Mouse (Mus musculus) intestine, embryonic 16.5 days (tissue): ENCODE results near the gene Olfr836. TPM values are rescaled to one million over a fixed set of nuclear protein-coding genes. Genes with fewer than 3 reads are reported as not detected.
"Not testable (repeated sequence)": the region's sequence is repeated elsewhere in the genome, so short reads cannot be mapped to it uniquely, and the experiment has no call there.

Experiments
- ATAC-seq: fragments of 200-750 bp; cut with Nextera tagmentation; 2 replicates; pipeline ENCODE4 v1.8.0; 2017; ENCODE audit warnings: moderate TSS enrichment, moderate library complexity
- H3K27ac ChIP-seq: fragments of 300-500 bp; sonication (generic); 2 replicates; pipeline ENCODE4 v1.5.1; 2014; ENCODE audit warnings: mild to moderate bottlenecking, low read length
- H3K27me3 ChIP-seq: fragments of 300-500 bp; sonication (generic); replicated peaks from 2 replicates; pipeline ENCODE4 v1.6.1; 2014; ENCODE audit warnings: low read length, control low read depth, mixed read lengths; ENCODE audit not compliant: control insufficient read depth, insufficient read depth
- H3K36me3 ChIP-seq: fragments of 300-500 bp; sonication (generic); 2 replicates; pipeline ENCODE4 v1.6.1; 2014; ENCODE audit warnings: low read length, control low read depth; ENCODE audit not compliant: control insufficient read depth, insufficient read depth
- H3K4me1 ChIP-seq: fragments of 300-500 bp; sonication (generic); 2 replicates; pipeline ENCODE4 v1.6.1; 2014; ENCODE audit warnings: low read length, control low read depth, mixed read lengths; ENCODE audit not compliant: control insufficient read depth, insufficient read depth
- H3K4me2 ChIP-seq: fragments of 300-500 bp; sonication (generic); 2 replicates; pipeline ENCODE4 v1.6.1; 2014; ENCODE audit warnings: low read depth, low read length, control low read depth
- H3K4me3 ChIP-seq: fragments of 300-500 bp; sonication (generic); 2 replicates; pipeline ENCODE4 v1.5.1; 2014; ENCODE audit warnings: mild to moderate bottlenecking, low read length
- H3K9ac ChIP-seq: fragments of 300-500 bp; sonication (generic); 2 replicates; pipeline ENCODE4 v1.6.1; 2014; ENCODE audit warnings: low read depth, low read length
- H3K9me3 ChIP-seq: fragments of 300-500 bp; sonication (generic); 2 replicates; pipeline ENCODE4 v1.6.1; 2016; ENCODE audit warnings: low read length, control low read depth; ENCODE audit not compliant: control insufficient read depth
- WGBS: fragments of 180-500 bp; shearing (Covaris S2); extraction: QIAGEN DNeasy Blood & Tissue Kit; methylation state at CpG from one replicate; pipeline ENCODE4 v1.1.7; 2014; 5-methylcytosine and 5-hydroxymethylcytosine counted together
- polyA plus RNA-seq: library from polyadenylated mRNA; unstranded; fragments of >200 nt; fragmentation: Nextera tagmentation; extraction: Ambion mirVana; gene quantifications from 2 replicates; pipeline ENCODE4 v1.2.1, GENCODE M21; 2015

The Olfr836 gene
- not detected in 2 replicates for polyA plus RNA-seq

DNA sequence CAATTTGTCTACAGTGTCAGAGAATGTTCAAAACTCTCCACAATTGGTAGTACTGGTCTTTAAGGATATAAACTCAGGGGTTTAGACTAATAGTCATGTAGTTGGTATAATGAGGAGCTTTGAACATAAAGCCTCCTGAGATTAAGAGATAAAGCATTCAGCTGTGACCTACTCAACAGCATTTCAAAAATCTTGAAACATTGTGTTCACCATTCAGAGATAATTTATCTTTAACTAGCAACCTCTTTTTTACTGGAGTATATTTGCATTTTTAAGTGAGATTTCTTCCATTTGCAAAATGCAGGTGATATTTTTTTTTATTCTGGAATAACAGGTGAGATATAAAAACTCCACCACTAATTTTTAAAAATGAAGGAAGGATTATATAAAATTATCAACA is at the start of gene Olfr836:
Olfr836 (plus strand) TSS at position 301 of the 400 bp plus-strand sequence.
- Histone ChIP-seq H3K27me3 (no peaks in the 10 kb centered on the region), H3K36me3 (no peaks in the 10 kb centered on the region), H3K27ac (no peak within 1 kb of the TSS), H3K4me1 (no peaks in the 10 kb centered on the region), H3K4me3 (no peak within 1 kb of the TSS), H3K9me3 (no peaks in the 10 kb centered on the region), H3K4me2 (no peak within 1 kb of the TSS), H3K9ac (no peak within 1 kb of the TSS)
- no peak for ATAC-seq

DNA sequence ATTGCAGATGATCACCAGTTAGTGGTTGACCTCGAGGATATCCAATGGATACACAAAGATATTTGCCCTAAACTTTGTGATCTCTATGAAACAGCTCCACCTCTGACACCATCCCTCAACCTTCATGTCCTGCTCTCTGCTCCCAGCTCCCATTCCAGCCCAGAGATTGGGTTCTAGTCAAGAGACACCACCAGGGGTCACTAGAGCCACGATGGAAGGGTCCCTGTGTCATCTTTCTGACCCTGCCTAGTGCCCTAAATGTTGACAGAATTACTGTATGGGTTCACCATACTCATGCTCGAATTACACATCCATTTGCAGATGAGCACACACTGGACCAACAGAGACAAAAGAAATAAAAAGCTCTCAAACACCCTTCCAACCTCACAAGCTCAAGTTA is 35.2 kb upstream of the Olfr836 start:
- 29% methylated on average over 3 of the region's 3 CpGs for WGBS
- H3K9ac ChIP-seq: no peak overlapping the region
- no peaks in the 10 kb centered on the region for H3K36me3 ChIP-seq
- no peak overlapping the region for H3K4me3 ChIP-seq
- ATAC-seq: no peak
- no peak overlapping the region for H3K4me2 ChIP-seq
- H3K9me3 ChIP-seq: no peaks in the 10 kb centered on the region; the same call in 1 of the 2 replicates
- no peaks in the 10 kb centered on the region for H3K27me3 ChIP-seq
- H3K27ac ChIP-seq: no peak overlapping the region
- H3K4me1 ChIP-seq: no peaks in the 10 kb centered on the region

DNA sequence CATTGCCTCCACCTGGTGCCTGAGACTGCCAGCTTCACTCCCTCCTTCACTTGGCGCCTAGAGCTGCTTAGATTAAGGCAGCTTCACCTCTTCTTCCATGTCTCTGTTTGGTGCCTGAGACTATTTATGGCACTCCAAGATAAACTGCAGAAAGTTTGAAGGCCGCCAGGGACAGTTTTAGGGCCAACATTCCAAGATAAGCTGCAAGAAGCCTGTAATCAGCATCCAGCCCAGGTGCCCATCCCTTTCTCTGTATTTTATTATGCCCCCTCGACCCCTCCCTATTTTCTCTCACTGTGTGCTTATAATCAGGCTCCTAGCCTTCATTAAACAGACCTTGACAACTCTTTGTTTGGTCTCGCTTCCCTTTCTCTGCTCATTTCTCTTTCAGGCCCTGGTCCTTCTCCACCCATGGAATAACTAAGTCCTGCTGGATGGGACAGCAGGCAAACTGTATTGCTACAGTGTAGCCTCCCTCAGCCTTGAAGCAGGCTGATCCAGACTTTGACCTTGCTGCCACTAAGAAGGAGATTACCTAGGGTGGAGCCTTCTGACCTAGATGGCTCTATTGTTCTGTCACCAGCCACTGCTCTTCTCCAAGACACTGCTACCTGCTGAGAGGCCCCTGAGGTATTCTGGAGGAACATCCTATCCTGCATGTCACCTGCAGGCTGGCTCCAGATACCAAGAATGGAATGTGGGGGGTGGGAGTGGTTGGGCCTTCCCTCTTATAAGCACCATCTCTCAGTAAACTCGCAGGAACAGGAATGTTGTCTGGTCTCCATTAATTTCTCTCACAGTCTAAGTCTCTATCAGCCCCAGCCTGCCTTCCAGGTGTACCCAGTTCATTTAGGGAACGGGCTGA is 27.1 kb upstream of the Olfr836 start:
- not testable (repeated sequence) for H3K4me2 ChIP-seq, H3K27me3 ChIP-seq, H3K9me3 ChIP-seq, H3K9ac ChIP-seq, H3K27ac ChIP-seq, H3K4me1 ChIP-seq, H3K4me3 ChIP-seq, H3K36me3 ChIP-seq
- WGBS: 40% methylated on average over 6 of the region's 6 CpGs
- peak; percentile 98 for ATAC-seq

DNA sequence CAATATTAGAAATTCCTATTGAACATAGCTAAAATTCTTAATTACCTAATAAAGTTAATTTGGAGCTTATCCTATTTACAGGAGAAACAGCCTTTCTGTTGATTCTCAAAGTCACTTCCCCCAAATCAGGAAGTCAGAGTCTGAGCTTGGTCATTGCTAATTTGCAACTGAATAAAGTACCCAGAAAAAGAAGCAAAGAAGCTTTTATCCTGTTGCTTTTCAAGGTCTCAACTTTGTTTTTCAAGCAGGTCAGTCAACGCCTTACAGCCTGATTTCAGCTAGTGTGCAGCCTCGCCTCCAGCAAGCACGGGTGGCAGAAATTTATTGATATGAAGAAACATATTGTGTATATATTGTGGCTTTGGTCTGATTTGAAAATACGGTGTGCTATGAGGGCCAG is 22.9 kb upstream of the Olfr836 start:
- no peaks in the 10 kb centered on the region for H3K27me3 ChIP-seq

DNA sequence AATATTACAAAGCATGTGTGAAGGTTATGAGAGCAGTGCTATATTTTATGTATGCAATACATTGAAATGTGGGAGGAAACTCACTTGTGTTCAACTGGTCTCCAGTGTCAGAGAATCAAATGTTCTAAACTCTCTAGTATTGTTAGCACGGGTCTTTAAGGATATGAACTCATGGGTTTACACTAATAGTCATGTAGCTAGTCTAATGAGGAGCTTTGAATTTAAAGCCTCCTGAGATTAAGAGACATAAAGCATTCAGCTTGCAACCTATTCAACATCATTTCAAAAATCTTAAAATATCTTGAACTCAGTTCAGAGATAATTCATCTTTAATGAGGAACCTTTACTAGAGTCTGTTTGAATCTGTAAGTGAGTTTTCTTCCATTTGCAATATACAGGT is 15.8 kb downstream of the Olfr836 start, which contains the start of gene Olfr837:
Olfr837 (plus strand) TSS at position 301 of the 400 bp plus-strand sequence.
- H3K4me3 ChIP-seq: no peak within 1 kb of the TSS
- no peak within 1 kb of the TSS for H3K9ac ChIP-seq
- H3K4me1 ChIP-seq: no peaks in the 10 kb centered on the region
- ATAC-seq: no peak
- WGBS: 74% methylated on average over 1 of the region's 1 CpGs
- H3K27ac ChIP-seq: no peak within 1 kb of the TSS
- no peaks in the 10 kb centered on the region for H3K9me3 ChIP-seq
- H3K4me2 ChIP-seq: no peak within 1 kb of the TSS
- no peaks in the 10 kb centered on the region for H3K27me3 ChIP-seq
- H3K36me3 ChIP-seq: no peaks in the 10 kb centered on the region

More for the DNA sequence above, 22.9 kb upstream of the Olfr836 start:
- Histone ChIP-seq H3K4me1 (no peaks in the 10 kb centered on the region), H3K4me2 (no peak overlapping the region), H3K9ac (no peak overlapping the region), H3K27ac (no peak overlapping the region), H3K36me3 (no peaks in the 10 kb centered on the region), H3K4me3 (no peak overlapping the region), H3K9me3 (no peaks in the 10 kb centered on the region; the same call in 1 of the 2 replicates)
- 87% methylated on average over 4 of the region's 4 CpGs for WGBS
- ATAC-seq: no peak

Other genes with a start within 250 kb of the Olfr836 start
- gene Olfr830, start 245.7 kb upstream of the Olfr836 start, polyA plus RNA-seq: not detected in 2 replicates
- gene Olfr832, start 183.3 kb upstream of the Olfr836 start, polyA plus RNA-seq: not detected in 2 replicates
- not detected in 2 replicates for gene Olfr834, start 132.4 kb upstream of the Olfr836 start, polyA plus RNA-seq
- gene Olfr835, start 87.6 kb upstream of the Olfr836 start, polyA plus RNA-seq: not detected in 2 replicates
- gene Olfr837, start 15.9 kb downstream of the Olfr836 start, polyA plus RNA-seq: not detected in 2 replicates
- gene Olfr839-ps1, start 56.9 kb downstream of the Olfr836 start, polyA plus RNA-seq: not detected in 2 replicates
- gene Olfr843, start 131.6 kb downstream of the Olfr836 start, polyA plus RNA-seq: not detected in 2 replicates
- not detected in 2 replicates for gene Olfr844, start 196.0 kb downstream of the Olfr836 start, polyA plus RNA-seq
- gene Olfr845, start 216.1 kb downstream of the Olfr836 start, polyA plus RNA-seq: not detected in 2 replicates
- not detected in 2 replicates for gene Olfr846, start 243.6 kb downstream of the Olfr836 start, polyA plus RNA-seq